Comparison of ENCODE assay signal across 30 mouse cellular contexts in genomic region chr1:57564676-57565075, GRCm38 (mm10).
DNase-seq lines count a peak whose midpoint lies in the region; ATAC-seq and TF ChIP-seq lines count a peak whose summit lies in the region.
"Had no signal": no experiment of that assay in that cellular context is flagged by ENCODE, and none has a peak within 500 bp of the region (broad histone marks: within the 10 kb centered on the region; RNA-seq: fewer than 3 reads in every experiment).

No protein-coding gene starts in this region.

- H3K4me2 ChIP-seq in forebrain, postnatal 0 days (ENCODE audit: low read depth) = no peak overlapping the region
- H3K4me2 ChIP-seq in forebrain, embryonic 13.5 days = no peak overlapping the region
- no peak overlapping the region for H3K4me2 ChIP-seq in lung, embryonic 14.5 days
- no peak overlapping the region for H3K4me2 ChIP-seq in intestine, postnatal 0 days (replicated peaks; ENCODE audit: low read depth)
- H3K4me2 ChIP-seq: embryonic facial prominence, embryonic 12.5 days; forebrain, embryonic 15.5 days; hindbrain, embryonic 12.5 days; intestine, embryonic 15.5 days; limb, embryonic 12.5 days; liver, embryonic 11.5 days had no signal

- H3K4me3 ChIP-seq in forebrain, postnatal 0 days (ENCODE audit: low read depth, low read length) = no peak overlapping the region
- H3K4me3 ChIP-seq in forebrain, embryonic 13.5 days = no peak overlapping the region
- H3K4me3 ChIP-seq in lung, embryonic 14.5 days (ENCODE audit: low read depth, low read length) = no peak overlapping the region
- no peak overlapping the region for H3K4me3 ChIP-seq in E14TG2a.4 (replicated peaks; ENCODE audit: low read length)
- H3K4me3 ChIP-seq in intestine, postnatal 0 days (ENCODE audit: low read depth, low read length) = no peak overlapping the region
- H3K4me3 ChIP-seq: embryonic facial prominence, embryonic 12.5 days; forebrain, embryonic 15.5 days; heart, embryonic 10.5 days; hindbrain, embryonic 12.5 days; intestine, embryonic 15.5 days; limb, embryonic 12.5 days; megakaryocyte, embryonic 14.5 days had no signal

- no peaks in the 10 kb centered on the region for H3K36me3 ChIP-seq in forebrain, postnatal 0 days (ENCODE audit: insufficient read depth)
- H3K36me3 ChIP-seq in forebrain, embryonic 13.5 days (ENCODE audit: poor library complexity, severe bottlenecking) = no peaks in the 10 kb centered on the region
- no peaks in the 10 kb centered on the region for H3K36me3 ChIP-seq in lung, embryonic 14.5 days (ENCODE audit: insufficient read depth)
- no peaks in the 10 kb centered on the region for H3K36me3 ChIP-seq in E14TG2a.4 (ENCODE audit: insufficient read depth, low read length)
- no peaks in the 10 kb centered on the region for H3K36me3 ChIP-seq in intestine, postnatal 0 days (ENCODE audit: control insufficient read depth, insufficient read depth)
- H3K36me3 ChIP-seq: embryonic facial prominence, embryonic 12.5 days; forebrain, embryonic 15.5 days; heart, embryonic 10.5 days; hindbrain, embryonic 12.5 days; intestine, embryonic 15.5 days; limb, embryonic 12.5 days had no signal

- WGBS in forebrain, postnatal 0 days = 42% methylated on average over 5 of the region's 5 CpGs
- 46% methylated on average over 5 of the region's 5 CpGs for WGBS in forebrain, embryonic 13.5 days
- WGBS in lung, embryonic 14.5 days = 49% methylated on average over 5 of the region's 5 CpGs
- 52% methylated on average over 5 of the region's 5 CpGs for WGBS in intestine, postnatal 0 days

- no peak overlapping the region for H3K27ac ChIP-seq in forebrain, postnatal 0 days (ENCODE audit: low read depth, low read length)
- H3K27ac ChIP-seq in forebrain, embryonic 13.5 days = no peak overlapping the region
- H3K27ac ChIP-seq in lung, embryonic 14.5 days (ENCODE audit: low read depth) = no peak overlapping the region
- no peak overlapping the region for H3K27ac ChIP-seq in intestine, postnatal 0 days (ENCODE audit: low read depth, low read length)
- H3K27ac ChIP-seq: embryonic facial prominence, embryonic 12.5 days; forebrain, embryonic 15.5 days; heart, embryonic 10.5 days; hindbrain, embryonic 12.5 days; hindbrain, postnatal 0 days; intestine, embryonic 15.5 days; limb, embryonic 12.5 days had no signal

- H3K9me3 ChIP-seq in forebrain, postnatal 0 days (ENCODE audit: low read length) = peaks cover 7% of the 10 kb centered on the region; the same call in 1 of the 2 replicates
- H3K9me3 ChIP-seq in forebrain, embryonic 13.5 days (replicated peaks) = peaks cover 10% of the 10 kb centered on the region; the same call in 1 of the 2 replicates
- H3K9me3 ChIP-seq in lung, embryonic 14.5 days (ENCODE audit: low read depth, low read length) = peaks cover 8% of the 10 kb centered on the region; the same call in 1 of the 2 replicates
- H3K9me3 ChIP-seq in E14TG2a.4 (ENCODE audit: low read length) = peaks cover 19% of the 10 kb centered on the region
- no peaks in the 10 kb centered on the region for H3K9me3 ChIP-seq in intestine, postnatal 0 days (ENCODE audit: control insufficient read depth)
- H3K9me3 ChIP-seq: heart, embryonic 10.5 days; intestine, embryonic 15.5 days had no signal

- peak; percentile 19; the same call in 1 of the 2 replicates for TF ChIP-seq CTCF in forebrain, postnatal 0 days (IDR thresholded peaks at IDR 0.05; ENCODE audit: low read depth)
- peak; percentile 35 for TF ChIP-seq CTCF in lung, embryonic 14.5 days (IDR thresholded peaks at IDR 0.05; ENCODE audit: low read depth)
- peak; percentile 12; the same call in 1 of the 2 replicates for TF ChIP-seq CTCF in E14TG2a.4 (conservative IDR thresholded peaks at IDR 0.05; ENCODE audit: low read length)
- TF ChIP-seq CTCF in intestine, postnatal 0 days (IDR thresholded peaks at IDR 0.05; ENCODE audit: low read depth) = no peak

- no peaks in the 10 kb centered on the region for H3K4me1 ChIP-seq in forebrain, postnatal 0 days (ENCODE audit: insufficient read depth)
- H3K4me1 ChIP-seq in forebrain, embryonic 13.5 days = no peaks in the 10 kb centered on the region
- H3K4me1 ChIP-seq in lung, embryonic 14.5 days (ENCODE audit: insufficient read depth) = no peaks in the 10 kb centered on the region
- H3K4me1 ChIP-seq in E14TG2a.4 (replicated peaks; ENCODE audit: low read depth, low read length) = peaks cover 10% of the 10 kb centered on the region; the same call in 1 of the 2 replicates
- no peaks in the 10 kb centered on the region for H3K4me1 ChIP-seq in intestine, postnatal 0 days (replicated peaks; ENCODE audit: control insufficient read depth, insufficient read depth, low read length)
- H3K4me1 ChIP-seq: embryonic facial prominence, embryonic 12.5 days; forebrain, embryonic 15.5 days; heart, embryonic 10.5 days; hindbrain, embryonic 12.5 days; intestine, embryonic 15.5 days; limb, embryonic 12.5 days; megakaryocyte, embryonic 14.5 days had no signal

- no peaks in the 10 kb centered on the region for H3K27me3 ChIP-seq in forebrain, postnatal 0 days (ENCODE audit: insufficient read depth, low read length)
- H3K27me3 ChIP-seq in forebrain, embryonic 13.5 days = no peaks in the 10 kb centered on the region
- no peaks in the 10 kb centered on the region for H3K27me3 ChIP-seq in lung, embryonic 14.5 days (ENCODE audit: insufficient read depth, low read length)
- no peaks in the 10 kb centered on the region for H3K27me3 ChIP-seq in E14TG2a.4 (ENCODE audit: insufficient read depth, low read length)
- no peaks in the 10 kb centered on the region for H3K27me3 ChIP-seq in intestine, postnatal 0 days (replicated peaks; ENCODE audit: control insufficient read depth, insufficient read depth, low read length)
- H3K27me3 ChIP-seq: CH12.LX; embryonic facial prominence, embryonic 12.5 days; forebrain, embryonic 15.5 days; hindbrain, embryonic 12.5 days; intestine, embryonic 15.5 days; limb, embryonic 12.5 days; megakaryocyte, embryonic 14.5 days had no signal

- no peak for ATAC-seq in forebrain, postnatal 0 days
- ATAC-seq in forebrain, embryonic 13.5 days = no peak
- peak; percentile 11; the same call in 1 of the 2 replicates for ATAC-seq in lung, embryonic 14.5 days (ENCODE audit: insufficient read depth)
- ATAC-seq in intestine, postnatal 0 days = no peak
- ATAC-seq: forebrain, embryonic 15.5 days; hindbrain, postnatal 0 days; intestine, embryonic 15.5 days had no signal

- no peak for DNase-seq in forebrain, postnatal 0 days
- peak; percentile 35 for DNase-seq in lung, embryonic 14.5 days
- no peak for DNase-seq in lung, postnatal 25 days (ENCODE audit: low spot score)
- DNase-seq in ZHBTc4 (ENCODE audit: low read depth, low spot score) = peak; percentile 66
- no peak for DNase-seq in kidney, postnatal 4 days
- DNase-seq: adrenal gland, postnatal 10 days; cerebellum, adult 11-12 months; cerebellum, adult 9-11 months; embryo, embryonic 11 days; gastrocnemius, postnatal 10 days; heart, postnatal 36 days; kidney, adult 9 months; kidney, postnatal 14 days; lung, postnatal 4 days; midbrain, embryonic 14.5 days; right cerebral cortex, postnatal 4 days; thymus, postnatal 14 days had no signal

- no peak overlapping the region for H3K9ac ChIP-seq in forebrain, postnatal 0 days
- H3K9ac ChIP-seq in forebrain, embryonic 13.5 days = no peak overlapping the region
- no peak overlapping the region for H3K9ac ChIP-seq in lung, embryonic 14.5 days
- no peak overlapping the region for H3K9ac ChIP-seq in intestine, postnatal 0 days (ENCODE audit: low read depth, low read length)
- H3K9ac ChIP-seq: embryonic facial prominence, embryonic 12.5 days; forebrain, embryonic 15.5 days; hindbrain, embryonic 12.5 days; intestine, embryonic 15.5 days; limb, embryonic 12.5 days had no signal

Comparison
In these comparisons a context has a peak if more than half of its experiments do, and no peak if none do; other contexts are left out.
1. DNase-seq: peak in lung, embryonic 14.5 days (single experiment) and ZHBTc4 (single experiment); none in forebrain, postnatal 0 days (single experiment), lung, postnatal 25 days (single experiment) and kidney, postnatal 4 days (0 of 2).